Mouse (Mus musculus): ENCODE measurements around the gene 4933417A18Rik.

DNA sequence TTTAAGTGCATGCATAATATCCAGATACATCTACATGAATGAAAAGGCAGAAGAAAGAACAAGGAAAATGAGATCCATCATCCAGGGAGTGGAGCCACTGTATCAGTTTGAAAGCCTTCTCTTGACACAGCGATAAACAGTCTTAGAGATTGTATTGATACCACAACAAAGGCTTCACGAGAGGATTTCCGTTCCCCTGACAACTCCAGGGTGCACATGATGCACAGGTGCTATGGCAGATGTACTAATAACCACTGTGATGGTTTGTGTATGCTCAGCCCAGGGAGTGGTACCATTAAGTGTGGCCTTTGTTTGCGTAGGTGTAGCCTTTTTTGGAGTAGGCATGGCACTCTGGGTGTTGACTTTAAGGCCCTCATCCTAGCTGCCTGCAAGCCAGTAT is 32.7 kb downstream of the 4933417A18Rik start:
- TF ChIP-seq CTCF (IDR thresholded peaks at IDR 0.05; ENCODE audit: low read depth, low read length) (no peak), GATA1 (IDR thresholded peaks at IDR 0.05; ENCODE audit: borderline replicate concordance, low read length) (no peak)

Measured in G1E (cell line).